Mouse (Mus musculus) midbrain, postnatal 0 days (tissue): ENCODE measurements around the gene Fubp1. TPM values are rescaled to one million over a fixed set of nuclear protein-coding genes. Genes with fewer than 3 reads are reported as not detected.

ENCODE experiments used
- ATAC-seq: fragments of 200-750 bp; cut with Nextera tagmentation; 2 replicates; pipeline ENCODE4 v1.8.0; 2017; ENCODE audit warnings: moderate number of reproducible peaks, mild to moderate bottlenecking, moderate TSS enrichment, moderate library complexity; ENCODE audit not compliant: low FRiP score
- DNase-seq: peaks from one replicate; pipeline ENCODE4 v3.0.0-alpha.2; 2015; ENCODE audit warnings: low spot score
- H3K27ac ChIP-seq: fragments of 300-500 bp; sonication (generic); 2 replicates; pipeline ENCODE4 v1.5.1; 2014; ENCODE audit warnings: low read depth, mild to moderate bottlenecking, low read length, mixed read lengths
- H3K27me3 ChIP-seq: fragments of 300-500 bp; sonication (generic); 2 replicates; pipeline ENCODE4 v1.6.1; 2014; ENCODE audit warnings: low read length, control low read depth, mixed read lengths; ENCODE audit not compliant: insufficient read depth
- H3K36me3 ChIP-seq: fragments of 300-500 bp; sonication (generic); 2 replicates; pipeline ENCODE4 v1.6.1; 2014; ENCODE audit warnings: low read length, control low read depth, mixed read lengths; ENCODE audit not compliant: insufficient read depth
- H3K4me1 ChIP-seq: fragments of 300-500 bp; sonication (generic); 2 replicates; pipeline ENCODE4 v1.6.1; 2014; ENCODE audit warnings: mild to moderate bottlenecking, control low read depth, antibody characterized with exemption, low read length, mixed read lengths; ENCODE audit not compliant: insufficient read depth
- H3K4me2 ChIP-seq: fragments of 300-500 bp; sonication (generic); 2 replicates; pipeline ENCODE4 v1.6.1; 2014; ENCODE audit warnings: low read depth, mild to moderate bottlenecking, low read length, mixed read lengths; ENCODE audit not compliant: poor library complexity, severe bottlenecking
- H3K4me3 ChIP-seq: fragments of 300-500 bp; sonication (generic); 2 replicates; pipeline ENCODE4 v1.5.1; 2014; ENCODE audit warnings: low read depth, mild to moderate bottlenecking, low read length, moderate library complexity
- H3K9ac ChIP-seq: fragments of 300-500 bp; sonication (generic); replicated peaks from 2 replicates; pipeline ENCODE4 v1.6.1; 2014; ENCODE audit warnings: mild to moderate bottlenecking, low read length, moderate library complexity, mixed read lengths; ENCODE audit not compliant: poor library complexity, severe bottlenecking
- H3K9me3 ChIP-seq: fragments of 300-500 bp; sonication (generic); 2 replicates; pipeline ENCODE4 v1.6.1; 2016; ENCODE audit warnings: low read length, control low read depth
- CTCF ChIP-seq: IDR thresholded peaks from 2 replicates; pipeline ENCODE4 v1.5.1; 2016; ENCODE audit warnings: antibody characterized with exemption, mild to moderate bottlenecking
- WGBS: fragments of 180-500 bp; shearing (Covaris S2); extraction: QIAGEN DNeasy Blood & Tissue Kit; methylation state at CpG from one replicate; pipeline ENCODE4 v1.1.7; 2014; 5-methylcytosine and 5-hydroxymethylcytosine counted together
- polyA plus RNA-seq: library from polyadenylated mRNA; unstranded; fragments of >200 nt; fragmentation: Nextera tagmentation; extraction: Ambion mirVana; gene quantifications from 2 replicates; pipeline ENCODE4 v1.2.1, GENCODE M21; 2015
- total RNA-seq: library from RNA; depleted of rRNA; stranded (reverse); fragments of >200 nt; gene quantifications from 2 replicates; pipeline ENCODE4 v1.2.3, GENCODE M21; 2014

Gene Fubp1
- total and polyA plus RNA-seq, 2 experiments from 2014 or later = 127 to 183 TPM

- Histone ChIP-seq H3K9ac (peak overlapping the region; percentile 69), H3K4me2 (peak overlapping the region; percentile 71), H3K4me3 (peak overlapping the region; percentile 52), H3K27ac (peak overlapping the region; percentile 82), H3K36me3 (no peaks in the 10 kb centered on the region), H3K9me3 (no peaks in the 10 kb centered on the region), H3K27me3 (no peaks in the 10 kb centered on the region), H3K4me1 (no peaks in the 10 kb centered on the region)
- ATAC-seq = peak; percentile 56
- WGBS = 17% methylated on average over 27 of the region's 29 CpGs
- no peak for TF ChIP-seq CTCF
- DNase-seq = peak; percentile 62
Measured at GRCm38 (mm10) chr3:152166699-152167451, 43.3 kb upstream of the Fubp1 start.

GRCm38 (mm10) chr3:152168007-152168406 is 42.2 kb upstream of the Fubp1 start:
- WGBS = 96% methylated on average over 10 of the region's 10 CpGs
- Histone ChIP-seq H3K4me2 (no peak overlapping the region), H3K4me1 (no peaks in the 10 kb centered on the region), H3K27me3 (no peaks in the 10 kb centered on the region), H3K9ac (no peak overlapping the region), H3K9me3 (no peaks in the 10 kb centered on the region), H3K27ac (no peak overlapping the region), H3K36me3 (no peaks in the 10 kb centered on the region), H3K4me3 (no peak overlapping the region)
- DNase-seq (no peak), ATAC-seq (no peak)
- no peak for TF ChIP-seq CTCF

DNA sequence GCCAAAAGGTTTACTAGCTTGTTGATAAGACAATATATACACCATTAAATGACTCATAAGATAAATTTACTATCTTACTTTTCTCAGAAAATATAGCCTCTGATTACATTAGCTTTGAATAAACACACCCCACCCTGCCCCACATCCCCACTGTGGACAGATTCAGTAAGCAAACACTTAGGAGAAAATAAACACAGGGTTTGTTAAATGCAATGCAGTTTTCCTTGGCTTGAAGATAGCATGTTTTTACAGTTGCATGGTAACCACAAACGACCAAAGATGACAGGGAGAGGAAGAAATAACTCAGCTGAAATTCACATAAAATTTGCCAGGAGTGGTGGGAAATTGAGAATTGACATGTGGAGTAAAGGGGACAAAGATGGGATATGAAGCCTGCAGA is 39.8 kb upstream of the Fubp1 start:
- H3K9ac ChIP-seq = no peak overlapping the region
- TF ChIP-seq CTCF = no peak
- no peak for ATAC-seq
- H3K4me1 ChIP-seq = no peaks in the 10 kb centered on the region
- no peak overlapping the region for H3K27ac ChIP-seq
- H3K9me3 ChIP-seq = no peaks in the 10 kb centered on the region
- no peaks in the 10 kb centered on the region for H3K27me3 ChIP-seq
- H3K4me3 ChIP-seq = no peak overlapping the region
- no peak overlapping the region for H3K4me2 ChIP-seq
- no peaks in the 10 kb centered on the region for H3K36me3 ChIP-seq
- no peak for DNase-seq
- WGBS = 54% methylated on average over 1 of the region's 1 CpGs

DNA sequence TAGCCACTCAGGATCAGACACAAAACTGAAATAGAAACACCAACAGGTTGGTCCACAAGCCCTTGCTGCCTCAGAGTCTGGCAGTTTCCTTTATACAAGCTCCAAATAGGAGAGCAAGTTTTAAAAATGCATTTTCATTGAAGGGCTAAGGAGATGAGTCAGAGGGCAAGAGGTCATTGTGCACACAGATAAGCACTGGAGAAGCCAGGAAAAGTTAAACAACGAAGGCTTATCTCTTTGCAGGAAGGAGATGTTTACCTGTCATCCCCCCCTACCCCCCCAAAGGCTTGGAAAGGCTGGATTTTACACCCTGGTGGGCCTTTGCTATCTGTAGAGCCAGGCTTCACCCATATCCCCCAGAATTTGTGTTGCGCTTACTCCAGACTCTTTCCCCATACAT is 39.0 kb upstream of the Fubp1 start:
- H3K9ac ChIP-seq = no peak overlapping the region
- H3K36me3 ChIP-seq = no peaks in the 10 kb centered on the region
- DNase-seq (no peak), ATAC-seq (no peak)
- H3K4me3 ChIP-seq = no peak overlapping the region
- TF ChIP-seq CTCF = no peak
- H3K4me2 ChIP-seq = no peak overlapping the region
- WGBS = 80% methylated on average over 2 of the region's 2 CpGs
- H3K4me1 ChIP-seq = no peaks in the 10 kb centered on the region
- no peaks in the 10 kb centered on the region for H3K9me3 ChIP-seq
- H3K27me3 ChIP-seq = no peaks in the 10 kb centered on the region
- H3K27ac ChIP-seq = no peak overlapping the region

DNA sequence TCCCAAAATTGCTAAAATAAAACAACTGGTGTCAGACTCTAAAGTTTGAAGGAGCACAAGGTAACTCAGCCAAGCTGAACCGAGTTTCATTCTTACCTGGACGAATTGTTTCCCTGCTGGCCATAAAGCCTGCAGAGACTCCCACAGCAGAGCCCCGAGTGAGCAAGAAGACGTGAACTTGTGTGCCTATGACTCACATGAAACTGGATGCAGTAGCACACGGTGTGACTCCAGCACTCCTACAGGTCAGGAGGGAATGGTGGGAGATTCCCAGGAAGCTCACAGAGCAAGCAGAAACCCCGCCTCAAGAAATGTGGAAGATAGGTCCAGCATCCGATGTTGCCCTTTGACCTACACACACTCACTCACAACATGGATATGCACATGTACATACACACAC is 38.4 kb upstream of the Fubp1 start:
- Histone ChIP-seq H3K36me3 (no peaks in the 10 kb centered on the region), H3K4me1 (no peaks in the 10 kb centered on the region), H3K9ac (no peak overlapping the region), H3K4me3 (no peak overlapping the region), H3K27me3 (no peaks in the 10 kb centered on the region), H3K4me2 (no peak overlapping the region), H3K27ac (no peak overlapping the region), H3K9me3 (no peaks in the 10 kb centered on the region)
- DNase-seq = no peak
- ATAC-seq = no peak
- 80% methylated on average over 7 of the region's 7 CpGs for WGBS
- no peak for TF ChIP-seq CTCF

DNA sequence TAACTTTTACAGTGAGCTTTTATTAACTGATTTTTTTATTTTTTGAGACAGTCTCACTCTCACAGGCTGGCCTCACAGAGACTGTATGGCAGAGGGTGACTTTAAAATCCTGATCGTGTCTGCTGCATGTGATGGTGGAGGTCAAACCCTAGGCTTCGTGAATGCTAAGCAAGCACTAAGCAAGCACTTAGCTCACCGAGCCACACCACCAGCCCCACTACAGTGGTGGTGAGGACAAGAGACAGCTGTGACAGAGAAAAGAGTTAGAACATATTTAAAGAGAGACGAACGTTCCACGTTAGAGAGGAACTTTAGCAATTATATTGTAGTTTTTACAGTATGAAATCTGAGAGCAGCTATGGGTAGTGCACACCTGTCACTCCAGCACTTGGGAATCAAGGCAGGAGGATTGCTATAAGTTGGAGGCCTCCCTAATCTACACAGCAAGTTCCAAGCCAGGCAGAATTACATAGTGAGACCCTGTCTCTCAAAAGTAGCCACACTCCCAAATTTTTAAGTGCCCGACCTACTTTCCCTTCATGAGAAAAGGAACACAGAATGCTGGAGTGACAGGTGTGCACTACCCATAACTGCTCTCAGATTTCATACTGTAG is 37.8 kb upstream of the Fubp1 start:
- no peak overlapping the region for H3K9ac ChIP-seq
- no peaks in the 10 kb centered on the region for H3K4me1 ChIP-seq
- no peaks in the 10 kb centered on the region for H3K36me3 ChIP-seq
- no peaks in the 10 kb centered on the region for H3K27me3 ChIP-seq
- H3K4me2 ChIP-seq = no peak overlapping the region
- no peak overlapping the region for H3K27ac ChIP-seq
- no peak for TF ChIP-seq CTCF
- ATAC-seq (no peak), DNase-seq (no peak)
- H3K9me3 ChIP-seq = no peaks in the 10 kb centered on the region
- 85% methylated on average over 7 of the region's 7 CpGs for WGBS
- no peak overlapping the region for H3K4me3 ChIP-seq
